Mouse (Mus musculus) limb, embryonic 11.5 days (tissue): ENCODE measurements around the gene Sphk2. TPM values are rescaled to one million over a fixed set of nuclear protein-coding genes. Genes with fewer than 3 reads are reported as not detected.

Experiments
- ATAC-seq: fragments of 200-750 bp; cut with Nextera tagmentation; 2 replicates; pipeline ENCODE4 v1.8.0; 2017; ENCODE audit warnings: low read depth; ENCODE audit not compliant: insufficient number of reproducible peaks, low FRiP score, low TSS enrichment
- DNase-seq: peaks from one replicate; pipeline ENCODE4 v3.0.0-alpha.2; 2015; ENCODE audit warnings: low spot score
- H3K27ac ChIP-seq: fragments of 300-500 bp; sonication (generic); replicated peaks from 2 replicates; pipeline ENCODE4 v1.5.1; 2014; ENCODE audit warnings: low read depth, mild to moderate bottlenecking, low read length
- H3K27me3 ChIP-seq: fragments of 300-500 bp; sonication (generic); 2 replicates; pipeline ENCODE4 v1.6.1; 2014; ENCODE audit warnings: mild to moderate bottlenecking, low read length, mixed read lengths; ENCODE audit not compliant: control insufficient read depth, insufficient read depth
- H3K36me3 ChIP-seq: fragments of 300-500 bp; sonication (generic); 2 replicates; pipeline ENCODE4 v1.6.1; 2014; ENCODE audit warnings: mild to moderate bottlenecking, low read length, moderate library complexity, mixed read lengths; ENCODE audit not compliant: control insufficient read depth, insufficient read depth
- H3K4me1 ChIP-seq: fragments of 300-500 bp; sonication (generic); 2 replicates; pipeline ENCODE4 v1.6.1; 2014; ENCODE audit warnings: low read length, mixed read lengths; ENCODE audit not compliant: control insufficient read depth, insufficient read depth
- H3K4me2 ChIP-seq: fragments of 300-500 bp; sonication (generic); 2 replicates; pipeline ENCODE4 v1.6.1; 2014; ENCODE audit warnings: low read depth, mild to moderate bottlenecking, moderate library complexity; ENCODE audit not compliant: severe bottlenecking
- H3K4me3 ChIP-seq: fragments of 300-500 bp; sonication (generic); 2 replicates; pipeline ENCODE4 v1.5.1; 2014; ENCODE audit warnings: low read depth, low read length
- H3K9ac ChIP-seq: fragments of 300-500 bp; sonication (generic); 2 replicates; pipeline ENCODE4 v1.6.1; 2014; ENCODE audit warnings: mild to moderate bottlenecking, low read length
- H3K9me3 ChIP-seq: fragments of 300-500 bp; sonication (generic); 2 replicates; pipeline ENCODE4 v1.6.1; 2016; ENCODE audit warnings: low read length; ENCODE audit not compliant: control insufficient read depth
- WGBS: fragments of 180-500 bp; shearing (Covaris S2); extraction: QIAGEN DNeasy Blood & Tissue Kit; methylation state at CpG from one replicate; pipeline ENCODE4 v1.1.7; 2014; 5-methylcytosine and 5-hydroxymethylcytosine counted together
- polyA plus RNA-seq: library from polyadenylated mRNA; unstranded; fragments of >200 nt; fragmentation: Nextera tagmentation; extraction: Ambion mirVana; gene quantifications from 2 replicates; pipeline ENCODE4 v1.2.1, GENCODE M21; 2014

Gene Sphk2
- polyA plus RNA-seq, 1 experiment from 2014 or later = 28.4 TPM

- Histone ChIP-seq H3K9me3 (no peaks in the 10 kb centered on the region; the same call in 1 of the 2 replicates), H3K27me3 (no peaks in the 10 kb centered on the region), H3K4me3 (no peak overlapping the region), H3K4me2 (no peak overlapping the region), H3K4me1 (no peaks in the 10 kb centered on the region), H3K36me3 (no peaks in the 10 kb centered on the region), H3K9ac (no peak overlapping the region), H3K27ac (no peak overlapping the region)
- 82% methylated on average over 11 of the region's 11 CpGs for WGBS
- no peak for DNase-seq
- no peak for ATAC-seq
Observed at GRCm38 (mm10) chr7:45660746-45661478, 56.9 kb downstream of the Sphk2 start.

Other genes with a start within 250 kb of the Sphk2 start
- 1.1 and 1.5 TPM in 2 replicates for gene Tulp2, start 236.1 kb downstream of the Sphk2 start, polyA plus RNA-seq
- not detected in 2 replicates for gene Gm45808, start 231.2 kb downstream of the Sphk2 start, polyA plus RNA-seq
- gene Dhdh, start 229.2 kb downstream of the Sphk2 start, polyA plus RNA-seq = 3.3 and 4.3 TPM in 2 replicates
- 116 and 122 TPM in 2 replicates for gene Nucb1, start 207.6 kb downstream of the Sphk2 start, polyA plus RNA-seq
- 19.5 and 21.9 TPM in 2 replicates for gene Ppp1r15a, start 191.7 kb downstream of the Sphk2 start, polyA plus RNA-seq
- 0.52 and 0.64 TPM in 2 replicates for gene Plekha4, start 191.7 kb downstream of the Sphk2 start, polyA plus RNA-seq
- gene Hsd17b14, start 163.1 kb downstream of the Sphk2 start, polyA plus RNA-seq = 0.58 and 1.0 TPM in 2 replicates
- 50.7 and 54.2 TPM in 2 replicates for gene Bcat2, start 147.8 kb downstream of the Sphk2 start, polyA plus RNA-seq
- gene Fgf21, start 102.5 kb downstream of the Sphk2 start, polyA plus RNA-seq = not detected in 2 replicates
- gene Fut1, start 100.7 kb downstream of the Sphk2 start, polyA plus RNA-seq = 0.07 TPM in 1 of 2 replicates, not detected in the other
- not detected in 2 replicates for gene Izumo1, start 96.2 kb downstream of the Sphk2 start, polyA plus RNA-seq
- 5.8 and 6.4 TPM in 2 replicates for gene Rasip1, start 90.5 kb downstream of the Sphk2 start, polyA plus RNA-seq
- 2.8 and 5.1 TPM in 2 replicates for gene Mamstr, start 78.0 kb downstream of the Sphk2 start, polyA plus RNA-seq
- gene Fut2, start 51.6 kb downstream of the Sphk2 start, polyA plus RNA-seq = 0.12 and 0.28 TPM in 2 replicates
- gene Ntn5, start 34.0 kb downstream of the Sphk2 start, polyA plus RNA-seq = 0.24 and 0.44 TPM in 2 replicates
- 0.11 and 0.37 TPM in 2 replicates for gene Sec1, start 23.6 kb downstream of the Sphk2 start, polyA plus RNA-seq
- 5.1 and 5.5 TPM in 2 replicates for gene Car11, start 18.2 kb downstream of the Sphk2 start, polyA plus RNA-seq
- gene Dbp, start 12.9 kb downstream of the Sphk2 start, polyA plus RNA-seq = 4.2 and 4.9 TPM in 2 replicates
- 1,181 and 1,244 TPM in 2 replicates for gene Rpl18, start 2.5 kb downstream of the Sphk2 start, polyA plus RNA-seq
- 0.65 and 0.82 TPM in 2 replicates for gene Fam83e, start 3.2 kb upstream of the Sphk2 start, polyA plus RNA-seq
- not detected in 2 replicates for gene Spaca4, start 7.8 kb upstream of the Sphk2 start, polyA plus RNA-seq
- gene Lmtk3, start 65.7 kb upstream of the Sphk2 start, polyA plus RNA-seq = 3.6 and 4.6 TPM in 2 replicates
- 0.77 and 3.2 TPM in 2 replicates for gene Sult2b1, start 66.7 kb upstream of the Sphk2 start, polyA plus RNA-seq
- gene Cyth2, start 96.6 kb upstream of the Sphk2 start, polyA plus RNA-seq = 176 TPM in 2 replicates
- gene Kcnj14, start 106.8 kb upstream of the Sphk2 start, polyA plus RNA-seq = 1.4 and 1.5 TPM in 2 replicates
- gene Grwd1, start 112.9 kb upstream of the Sphk2 start, polyA plus RNA-seq = 90.6 and 94.3 TPM in 2 replicates
- gene Kdelr1, start 154.8 kb upstream of the Sphk2 start, polyA plus RNA-seq = 72.7 and 97.1 TPM in 2 replicates
- gene Grin2d, start 160.4 kb upstream of the Sphk2 start, polyA plus RNA-seq = 0.07 TPM in 1 of 2 replicates, not detected in the other
- 1.0 and 1.8 TPM in 2 replicates for gene Syngr4, start 178.7 kb upstream of the Sphk2 start, polyA plus RNA-seq
- 3.6 and 4.3 TPM in 2 replicates for gene Tmem143, start 178.9 kb upstream of the Sphk2 start, polyA plus RNA-seq
- 30.3 and 35.9 TPM in 2 replicates for gene Emp3, start 203.4 kb upstream of the Sphk2 start, polyA plus RNA-seq
- 3.8 and 4.7 TPM in 2 replicates for gene Ccdc114, start 206.1 kb upstream of the Sphk2 start, polyA plus RNA-seq